Mouse (Mus musculus) spleen, adult 2 months (tissue): Measurements from ENCODE around the gene Eif4g3. TPM values are rescaled to one million over a fixed set of nuclear protein-coding genes. Genes with fewer than 3 reads are reported as not detected.

Source experiments
- DNase-seq, 2 experiments: peaks; one replicate each; pipeline versions ENCODE4 v3.0.0 to v3.0.0-alpha.2; 2012 to 2021; ENCODE audit warnings: low spot score in 2 of 2, low read depth in 1 of 2
- H3K27ac ChIP-seq: fragments of 200-500 bp; 2 replicates; pipeline ENCODE4 v1.5.1; 2012; ENCODE audit warnings: low read length, inconsistent platforms; ENCODE audit not compliant: insufficient read depth
- H3K27me3 ChIP-seq: fragments of 200-500 bp; 2 replicates; pipeline ENCODE4 v1.6.1; 2012; ENCODE audit warnings: mild to moderate bottlenecking, moderate library complexity, low read length, inconsistent platforms; ENCODE audit not compliant: control insufficient read depth, insufficient read depth
- H3K36me3 ChIP-seq: fragments of 200-500 bp; 2 replicates; pipeline ENCODE4 v1.6.1; 2012; ENCODE audit warnings: mild to moderate bottlenecking, low read length, inconsistent platforms; ENCODE audit not compliant: control insufficient read depth, insufficient read depth
- H3K4me1 ChIP-seq: fragments of 200-500 bp; 2 replicates; pipeline ENCODE4 v1.6.1; 2011; ENCODE audit warnings: inconsistent platforms; ENCODE audit not compliant: control insufficient read depth, insufficient read depth, insufficient read length
- H3K4me3 ChIP-seq: fragments of 200-500 bp; 2 replicates; pipeline ENCODE4 v1.5.1; 2011; ENCODE audit warnings: mild to moderate bottlenecking, inconsistent platforms; ENCODE audit not compliant: insufficient read depth, insufficient read length; ENCODE audit errors: extremely low read depth
- CTCF ChIP-seq: fragments of 200-500 bp; IDR thresholded peaks from 2 replicates; pipeline ENCODE4 v1.5.1; 2011; ENCODE audit warnings: mild to moderate bottlenecking, inconsistent platforms; ENCODE audit not compliant: insufficient read depth, insufficient read length, insufficient replicate concordance; ENCODE audit errors: extremely low read depth
- POLR2A ChIP-seq: fragments of 200-500 bp; IDR thresholded peaks from 2 replicates; pipeline ENCODE4 v1.6.1; 2011; ENCODE audit warnings: low read depth, low read length, inconsistent platforms
- WGBS: fragments of 180-500 bp; shearing (Covaris S2); methylation state at CpG from one replicate; pipeline ENCODE4 v1.1.7; 2018; 5-methylcytosine and 5-hydroxymethylcytosine counted together
- polyA plus RNA-seq: library from polyadenylated mRNA; depleted of rRNA; stranded (reverse); fragments of >200 nt; gene quantifications from 2 replicates; pipeline ENCODE4 v1.2.3, GENCODE M21; 2012

Gene Eif4g3
- polyA plus RNA-seq, 1 experiment: 48.9 TPM

GRCm38 (mm10) chr4:138141358-138141757 lies 148.5 kb downstream of the Eif4g3 start:
- WGBS: 89% methylated on average over 7 of the region's 7 CpGs
- Histone ChIP-seq H3K27me3 (no peaks in the 10 kb centered on the region), H3K4me1 (no peaks in the 10 kb centered on the region), H3K36me3 (peaks cover 7% of the 10 kb centered on the region; the same call in 1 of the 2 replicates), H3K4me3 (no peak overlapping the region), H3K27ac (no peak overlapping the region)
- no peak for DNase-seq
- TF ChIP-seq POLR2A (no peak), CTCF (no peak)

DNA sequence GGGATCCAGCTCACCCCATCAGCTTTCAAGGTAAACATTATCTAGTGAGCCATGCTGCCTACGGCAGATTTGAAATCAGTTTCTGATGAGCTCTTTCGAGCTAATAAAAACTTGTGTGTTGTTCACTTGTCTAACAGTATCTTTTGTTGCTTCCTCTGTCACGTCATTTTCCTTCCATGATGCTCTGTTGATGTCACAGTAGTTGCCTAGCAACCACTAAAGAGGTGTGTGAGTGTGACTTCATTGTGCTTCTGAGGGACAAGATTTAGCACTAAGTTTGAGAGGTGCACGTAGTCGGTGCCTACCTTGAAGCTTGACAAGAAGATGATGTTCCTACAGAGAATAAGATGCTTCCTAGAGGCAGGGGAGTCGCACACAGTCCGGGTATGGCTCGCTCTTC lies 154.4 kb downstream of the Eif4g3 start:
- Histone ChIP-seq H3K4me3 (no peak overlapping the region), H3K27ac (no peak overlapping the region), H3K4me1 (no peaks in the 10 kb centered on the region), H3K27me3 (no peaks in the 10 kb centered on the region), H3K36me3 (peaks cover 5% of the 10 kb centered on the region; the same call in 1 of the 2 replicates)
- WGBS: 90% methylated on average over 8 of the region's 8 CpGs
- no peak for DNase-seq
- TF ChIP-seq CTCF: no peak
- TF ChIP-seq POLR2A: no peak

GRCm38 (mm10) chr4:138149977-138150376 lies 157.2 kb downstream of the Eif4g3 start:
- DNase-seq: no peak
- no peaks in the 10 kb centered on the region for H3K27me3 ChIP-seq
- no peak overlapping the region for H3K27ac ChIP-seq
- H3K36me3 ChIP-seq: peaks cover 11% of the 10 kb centered on the region; the same call in 1 of the 2 replicates
- no peak overlapping the region for H3K4me3 ChIP-seq
- WGBS: 90% methylated on average over 4 of the region's 4 CpGs
- no peak for TF ChIP-seq CTCF
- TF ChIP-seq POLR2A: no peak
- H3K4me1 ChIP-seq: no peaks in the 10 kb centered on the region

DNA sequence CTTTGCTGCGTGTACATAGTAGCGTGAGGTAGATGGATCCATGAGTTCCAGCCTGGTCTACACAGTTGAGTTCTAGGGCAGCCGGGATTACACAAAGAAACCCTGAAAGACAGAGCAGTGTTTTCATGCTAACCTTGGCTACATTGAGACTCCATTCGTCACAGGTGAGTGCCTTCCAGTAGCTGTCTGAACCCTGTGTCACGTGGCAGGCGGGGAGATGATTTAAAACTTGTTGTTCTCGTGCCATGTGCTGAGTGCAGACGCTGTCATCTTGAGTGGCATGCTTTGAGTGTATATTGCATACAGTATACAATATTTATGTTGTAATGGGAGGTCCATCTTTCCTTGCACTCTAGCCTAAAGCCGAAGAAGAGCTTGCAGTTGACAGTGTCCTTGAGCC lies 158.4 kb downstream of the Eif4g3 start:
- TF ChIP-seq POLR2A (no peak), CTCF (no peak)
- DNase-seq: no peak
- H3K4me3 ChIP-seq: no peak overlapping the region
- H3K27ac ChIP-seq: no peak overlapping the region
- 93% methylated on average over 9 of the region's 9 CpGs for WGBS
- H3K36me3 ChIP-seq: peaks cover 9% of the 10 kb centered on the region; the same call in 1 of the 2 replicates
- H3K27me3 ChIP-seq: no peaks in the 10 kb centered on the region
- no peaks in the 10 kb centered on the region for H3K4me1 ChIP-seq

DNA sequence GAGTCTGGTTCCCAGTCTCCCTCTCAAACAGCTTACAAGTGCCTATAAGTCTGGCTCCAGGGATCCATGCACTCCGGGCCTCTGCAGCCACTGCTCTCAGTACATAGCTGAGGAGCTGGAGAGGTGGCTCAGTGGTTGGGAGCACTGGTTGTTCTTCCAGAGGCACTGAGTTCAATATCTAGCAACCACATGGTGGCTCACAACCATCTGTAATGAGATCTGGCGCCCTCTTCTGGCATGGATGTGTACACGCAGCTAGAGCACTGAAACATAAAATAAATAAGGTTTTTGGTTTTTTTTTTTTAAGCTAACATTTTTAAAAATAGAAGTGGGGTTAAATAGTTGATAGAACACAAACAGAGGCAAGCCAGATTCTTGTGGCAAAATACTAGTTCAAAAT lies 161.2 kb downstream of the Eif4g3 start:
- Histone ChIP-seq H3K4me1 (no peaks in the 10 kb centered on the region), H3K27me3 (no peaks in the 10 kb centered on the region), H3K27ac (no peak overlapping the region), H3K36me3 (peaks cover 18% of the 10 kb centered on the region), H3K4me3 (no peak overlapping the region)
- TF ChIP-seq CTCF: peak; percentile 50; the same call in 1 of the 2 replicates
- no peak for TF ChIP-seq POLR2A
- DNase-seq: peak; percentile 14 to 29
- WGBS: 46% methylated on average over 3 of the region's 3 CpGs

DNA sequence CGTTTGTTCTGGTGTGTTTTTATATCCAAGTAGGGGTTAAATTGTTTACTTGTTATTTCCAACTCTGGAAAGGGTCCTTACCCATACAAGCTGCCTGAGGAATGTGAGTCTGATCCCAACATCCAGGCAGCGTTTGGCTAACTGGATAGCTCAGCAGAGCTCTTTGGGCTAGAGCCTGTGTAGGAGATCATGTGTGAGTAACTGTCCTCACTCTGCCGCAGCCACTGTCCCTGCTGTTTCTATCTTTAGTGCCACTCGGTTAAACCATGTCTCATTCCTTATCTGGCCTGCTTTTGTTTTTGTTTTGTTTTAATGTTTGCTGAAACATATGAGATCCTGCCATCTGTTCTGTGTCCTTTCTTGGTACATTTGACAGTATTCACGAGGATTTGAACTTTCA lies 168.1 kb downstream of the Eif4g3 start:
- H3K4me3 ChIP-seq: no peak overlapping the region
- TF ChIP-seq CTCF: no peak
- H3K27ac ChIP-seq: no peak overlapping the region
- peaks cover 34% of the 10 kb centered on the region for H3K36me3 ChIP-seq
- 83% methylated on average over 5 of the region's 5 CpGs for WGBS
- no peak for DNase-seq
- H3K27me3 ChIP-seq: no peaks in the 10 kb centered on the region
- no peaks in the 10 kb centered on the region for H3K4me1 ChIP-seq

- DNase-seq: no peak
- no peaks in the 10 kb centered on the region for H3K4me1 ChIP-seq
- H3K27ac ChIP-seq: no peak overlapping the region
- no peak overlapping the region for H3K4me3 ChIP-seq
- H3K36me3 ChIP-seq: peaks cover 39% of the 10 kb centered on the region
- no peaks in the 10 kb centered on the region for H3K27me3 ChIP-seq
- TF ChIP-seq CTCF (no peak), POLR2A (no peak)
- WGBS: 94% methylated on average over 3 of the region's 3 CpGs
Observed at GRCm38 (mm10) chr4:138161550-138161949, 168.7 kb downstream of the Eif4g3 start.

GRCm38 (mm10) chr4:138163836-138164235 lies 171.0 kb downstream of the Eif4g3 start:
- Histone ChIP-seq H3K4me3 (no peak overlapping the region), H3K4me1 (no peaks in the 10 kb centered on the region), H3K27ac (no peak overlapping the region), H3K27me3 (no peaks in the 10 kb centered on the region), H3K36me3 (peaks cover 39% of the 10 kb centered on the region)
- no peak for TF ChIP-seq POLR2A
- TF ChIP-seq CTCF: no peak
- DNase-seq: no peak
- 85% methylated on average over 2 of the region's 2 CpGs for whole genome bisulfite sequencing
